Mouse (Mus musculus) forebrain, embryonic 14.5 days (tissue): ENCODE results near the gene Egln2. TPM values are rescaled to one million over a fixed set of nuclear protein-coding genes. Genes with fewer than 3 reads are reported as not detected.

ENCODE experiments used
- ATAC-seq: fragments of 200-750 bp; cut with Nextera tagmentation; 2 replicates; pipeline ENCODE4 v1.8.0; 2017; ENCODE audit warnings: mild to moderate bottlenecking, moderate library complexity
- DNase-seq: peaks from one replicate; pipeline ENCODE4 v3.0.0-alpha.2; 2015; ENCODE audit warnings: low spot score
- H3K27ac ChIP-seq: fragments of 300-500 bp; sonication (generic); 2 replicates; pipeline ENCODE4 v1.5.1; 2014; ENCODE audit warnings: low read depth, mild to moderate bottlenecking, control low read depth, low read length, moderate library complexity
- H3K27me3 ChIP-seq: fragments of 300-500 bp; sonication (generic); replicated peaks from 2 replicates; pipeline ENCODE4 v1.6.1; 2014; ENCODE audit warnings: low read length, control low read depth, mixed read lengths; ENCODE audit not compliant: control insufficient read depth, insufficient read depth
- H3K36me3 ChIP-seq: fragments of 300-500 bp; sonication (generic); 2 replicates; pipeline ENCODE4 v1.6.1; 2014; ENCODE audit warnings: low read length, control low read depth; ENCODE audit not compliant: control insufficient read depth, insufficient read depth
- H3K4me1 ChIP-seq: fragments of 300-500 bp; sonication (generic); 2 replicates; pipeline ENCODE4 v1.6.1; 2014; ENCODE audit warnings: antibody characterized with exemption, low read length, control low read depth; ENCODE audit not compliant: control insufficient read depth, insufficient read depth
- H3K4me2 ChIP-seq: fragments of 300-500 bp; sonication (generic); 2 replicates; pipeline ENCODE4 v1.6.1; 2014; ENCODE audit warnings: mild to moderate bottlenecking, control low read depth, low read length
- H3K4me3 ChIP-seq: fragments of 300-500 bp; sonication (generic); 2 replicates; pipeline ENCODE4 v1.5.1; 2014; ENCODE audit warnings: low read depth, low read length, control low read depth
- H3K9ac ChIP-seq: fragments of 300-500 bp; sonication (generic); 2 replicates; pipeline ENCODE4 v1.6.1; 2014; ENCODE audit warnings: mild to moderate bottlenecking, low read length, control low read depth, moderate library complexity
- H3K9me3 ChIP-seq: fragments of 300-500 bp; sonication (generic); replicated peaks from 2 replicates; pipeline ENCODE4 v1.6.1; 2016; ENCODE audit warnings: low read length, control low read depth, mixed read lengths; ENCODE audit not compliant: control insufficient read depth
- WGBS: fragments of 180-500 bp; shearing (Covaris S2); extraction: QIAGEN DNeasy Blood & Tissue Kit; methylation state at CpG from one replicate; pipeline ENCODE4 v1.1.7; 2014; 5-methylcytosine and 5-hydroxymethylcytosine counted together
- polyA plus RNA-seq: library from polyadenylated mRNA; unstranded; fragments of >200 nt; fragmentation: Nextera tagmentation; extraction: Ambion mirVana; gene quantifications from 2 replicates; pipeline ENCODE4 v1.2.1, GENCODE M21; 2014

The Egln2 gene
- polyA plus RNA-seq, 1 experiment from 2014 or later = 42.2 TPM

- Histone ChIP-seq H3K9ac (peak overlapping the region; percentile 40), H3K4me1 (peaks cover 4% of the 10 kb centered on the region; the same call in 1 of the 2 replicates), H3K4me3 (peak overlapping the region; percentile 61), H3K27me3 (no peaks in the 10 kb centered on the region), H3K4me2 (peak overlapping the region; percentile 46), H3K27ac (peak overlapping the region; percentile 65), H3K36me3 (peaks cover 15% of the 10 kb centered on the region), H3K9me3 (no peaks in the 10 kb centered on the region)
- 46% methylated on average over 16 of the region's 16 CpGs for WGBS
- DNase-seq (no peak), ATAC-seq (no peak)
Measured at GRCm38 (mm10) chr7:27179217-27179918, 12.8 kb upstream of the Egln2 start.

- Histone ChIP-seq H3K27me3 (no peaks in the 10 kb centered on the region), H3K27ac (peak within 1 kb of the TSS; percentile 88), H3K36me3 (peaks cover 19% of the 10 kb centered on the region), H3K4me1 (peaks cover 4% of the 10 kb centered on the region; the same call in 1 of the 2 replicates), H3K9me3 (no peaks in the 10 kb centered on the region), H3K4me3 (peak within 1 kb of the TSS; percentile 61), H3K9ac (peak within 1 kb of the TSS; percentile 60), H3K4me2 (peak within 1 kb of the TSS; percentile 49)
- WGBS = 0% methylated on average over 52 of the region's 53 CpGs
- ATAC-seq = peak; percentile 99
- DNase-seq = peak; percentile 99
Measured at GRCm38 (mm10) chr7:27178324-27179216, 12.0 kb upstream of the Egln2 start, which contains the start of gene Rab4b. TSS of gene Rab4b (minus strand) at chr7:27178896.

- ATAC-seq (no peak; the same call in 1 of the 2 replicates), DNase-seq (no peak)
- Histone ChIP-seq H3K4me2 (peak overlapping the region; percentile 49), H3K27me3 (no peaks in the 10 kb centered on the region), H3K9me3 (no peaks in the 10 kb centered on the region), H3K4me3 (peak overlapping the region; percentile 61), H3K9ac (peak overlapping the region; percentile 60), H3K27ac (peak overlapping the region; percentile 88), H3K4me1 (peaks cover 4% of the 10 kb centered on the region; the same call in 1 of the 2 replicates), H3K36me3 (peaks cover 17% of the 10 kb centered on the region)
- 24% methylated on average over 4 of the region's 4 CpGs for WGBS
Measured at GRCm38 (mm10) chr7:27177942-27178323, 11.3 kb upstream of the Egln2 start.

- no peak for ATAC-seq
- H3K4me1 ChIP-seq = peaks cover 4% of the 10 kb centered on the region; the same call in 1 of the 2 replicates
- H3K4me2 ChIP-seq = no peak overlapping the region
- WGBS = 93% methylated on average over 7 of the region's 7 CpGs
- no peak for DNase-seq
- no peaks in the 10 kb centered on the region for H3K27me3 ChIP-seq
- H3K4me3 ChIP-seq = no peak overlapping the region
- H3K27ac ChIP-seq = no peak overlapping the region
- H3K9ac ChIP-seq = no peak overlapping the region
- no peaks in the 10 kb centered on the region for H3K9me3 ChIP-seq
- H3K36me3 ChIP-seq = peaks cover 37% of the 10 kb centered on the region
Measured at GRCm38 (mm10) chr7:27174896-27175295, 8.3 kb upstream of the Egln2 start.

GRCm38 (mm10) chr7:27174496-27174895 is 7.9 kb upstream of the Egln2 start:
- ATAC-seq (no peak), DNase-seq (no peak)
- 92% methylated on average over 15 of the region's 15 CpGs for WGBS
- H3K27ac ChIP-seq = no peak overlapping the region
- peaks cover 4% of the 10 kb centered on the region; the same call in 1 of the 2 replicates for H3K4me1 ChIP-seq
- no peak overlapping the region for H3K4me3 ChIP-seq
- H3K9ac ChIP-seq = no peak overlapping the region
- peaks cover 37% of the 10 kb centered on the region for H3K36me3 ChIP-seq
- no peaks in the 10 kb centered on the region for H3K9me3 ChIP-seq
- no peak overlapping the region for H3K4me2 ChIP-seq
- H3K27me3 ChIP-seq = no peaks in the 10 kb centered on the region

- WGBS = 96% methylated on average over 3 of the region's 3 CpGs
- Histone ChIP-seq H3K9me3 (no peaks in the 10 kb centered on the region), H3K4me3 (no peak overlapping the region), H3K27me3 (no peaks in the 10 kb centered on the region), H3K4me2 (no peak overlapping the region), H3K4me1 (peaks cover 7% of the 10 kb centered on the region), H3K27ac (no peak overlapping the region), H3K36me3 (peaks cover 37% of the 10 kb centered on the region), H3K9ac (no peak overlapping the region)
- DNase-seq (no peak), ATAC-seq (no peak)
Measured at GRCm38 (mm10) chr7:27170981-27171380, 4.4 kb upstream of the Egln2 start.

- Histone ChIP-seq H3K27ac (no peak overlapping the region), H3K4me2 (no peak overlapping the region), H3K4me3 (no peak overlapping the region), H3K9me3 (no peaks in the 10 kb centered on the region), H3K9ac (no peak overlapping the region), H3K36me3 (peaks cover 43% of the 10 kb centered on the region), H3K27me3 (no peaks in the 10 kb centered on the region), H3K4me1 (peaks cover 30% of the 10 kb centered on the region)
- no peak for ATAC-seq
- no peak for DNase-seq
- WGBS = 96% methylated on average over 5 of the region's 5 CpGs
Measured at GRCm38 (mm10) chr7:27168371-27168770, 1.8 kb upstream of the Egln2 start.

GRCm38 (mm10) chr7:27167475-27168094 is 983 bp upstream of the Egln2 start:
- ATAC-seq (no peak), DNase-seq (no peak)
- Histone ChIP-seq H3K4me1 (peaks cover 37% of the 10 kb centered on the region), H3K27me3 (no peaks in the 10 kb centered on the region), H3K4me3 (peak overlapping the region; percentile 72), H3K36me3 (peaks cover 41% of the 10 kb centered on the region), H3K9me3 (no peaks in the 10 kb centered on the region), H3K9ac (peak overlapping the region; percentile 90), H3K4me2 (peak overlapping the region; percentile 78), H3K27ac (peak overlapping the region; percentile 98)
- WGBS = 79% methylated on average over 11 of the region's 11 CpGs
